In genomic region chr5:66568002-66568401, GRCm38 (mm10) we compare ENCODE assay signal across 17 mouse cellular contexts. TPM values are rescaled to one million over a fixed set of nuclear protein-coding genes. Genes with fewer than 3 reads are reported as not detected.
DNase-seq lines count a peak whose midpoint lies in the region; ATAC-seq lines count a peak whose summit lies in the region.
"Had no signal": no experiment of that assay in that cellular context is flagged by ENCODE, and none has a peak within 500 bp of the region (broad histone marks: within the 10 kb centered on the region; RNA-seq: fewer than 3 reads in every experiment).

No protein-coding gene starts in this region.

- H3K36me3 ChIP-seq in heart, embryonic 13.5 days, result no peaks in the 10 kb centered on the region
- H3K36me3 ChIP-seq in neural tube, embryonic 13.5 days, result no peaks in the 10 kb centered on the region
- H3K36me3 ChIP-seq in heart, embryonic 14.5 days (ENCODE audit: control insufficient read depth, insufficient read depth, low read length), result no peaks in the 10 kb centered on the region
- H3K36me3 ChIP-seq in neural tube, embryonic 15.5 days, result no peaks in the 10 kb centered on the region
- H3K36me3 ChIP-seq: hindbrain, embryonic 13.5 days; liver, embryonic 15.5 days; midbrain, embryonic 12.5 days had no signal

- 39% methylated on average over 5 of the region's 5 CpGs for WGBS in heart, embryonic 13.5 days
- WGBS in neural tube, embryonic 13.5 days, result 79% methylated on average over 5 of the region's 5 CpGs
- WGBS in heart, embryonic 14.5 days, result 38% methylated on average over 5 of the region's 5 CpGs
- WGBS in neural tube, embryonic 15.5 days, result 79% methylated on average over 5 of the region's 5 CpGs

- DNase-seq in heart, adult 8-10 months (ENCODE audit: low spot score), result no peak
- no peak for DNase-seq in neural tube, embryonic 10.5 days (ENCODE audit: extremely low spot score, low spot score)
- DNase-seq in MN1 (ENCODE audit: low spot score), result no peak
- DNase-seq: cerebellum, adult 11-12 months; gastrocnemius, postnatal 10 days; kidney, adult 11 months; layer of hippocampus, postnatal 36 days; right cerebral cortex, postnatal 4 days had no signal

- H3K9me3 ChIP-seq in heart, embryonic 13.5 days, result no peaks in the 10 kb centered on the region
- H3K9me3 ChIP-seq in neural tube, embryonic 13.5 days, result no peaks in the 10 kb centered on the region
- H3K9me3 ChIP-seq in heart, embryonic 14.5 days (ENCODE audit: control insufficient read depth, low read length), result no peaks in the 10 kb centered on the region
- H3K9me3 ChIP-seq in neural tube, embryonic 15.5 days (replicated peaks), result no peaks in the 10 kb centered on the region
- H3K9me3 ChIP-seq: hindbrain, embryonic 13.5 days; liver, embryonic 15.5 days; midbrain, embryonic 12.5 days had no signal

- no peaks in the 10 kb centered on the region for H3K27me3 ChIP-seq in heart, embryonic 13.5 days (replicated peaks)
- H3K27me3 ChIP-seq in neural tube, embryonic 13.5 days, result no peaks in the 10 kb centered on the region
- no peaks in the 10 kb centered on the region for H3K27me3 ChIP-seq in heart, embryonic 14.5 days (ENCODE audit: control insufficient read depth, insufficient read depth, low read length)
- no peaks in the 10 kb centered on the region for H3K27me3 ChIP-seq in neural tube, embryonic 15.5 days (replicated peaks)
- H3K27me3 ChIP-seq: CH12.LX; hindbrain, embryonic 13.5 days; liver, embryonic 15.5 days; midbrain, embryonic 12.5 days had no signal

- no peak overlapping the region for H3K4me2 ChIP-seq in heart, embryonic 13.5 days
- no peak overlapping the region for H3K4me2 ChIP-seq in neural tube, embryonic 13.5 days
- no peak overlapping the region for H3K4me2 ChIP-seq in heart, embryonic 14.5 days (ENCODE audit: low read length)
- no peak overlapping the region for H3K4me2 ChIP-seq in neural tube, embryonic 15.5 days
- H3K4me2 ChIP-seq: hindbrain, embryonic 13.5 days; liver, embryonic 15.5 days; midbrain, embryonic 12.5 days had no signal

- no peak for ATAC-seq in heart, embryonic 13.5 days (ENCODE audit: extremely low read depth, insufficient number of reproducible peaks, low FRiP score, low TSS enrichment)
- no peak for ATAC-seq in neural tube, embryonic 13.5 days (ENCODE audit: low read depth)
- no peak for ATAC-seq in heart, embryonic 14.5 days (ENCODE audit: insufficient number of reproducible peaks, insufficient read depth, low FRiP score, low read depth)
- ATAC-seq in neural tube, embryonic 15.5 days (ENCODE audit: low FRiP score), result no peak
- ATAC-seq: forebrain, embryonic 16.5 days had no signal

- peak overlapping the region; percentile 62 for H3K27ac ChIP-seq in heart, embryonic 13.5 days (replicated peaks)
- 0 out of 2 replicates have a peak overlapping the region, but pooled peaks have one; percentile 9 for H3K27ac ChIP-seq in neural tube, embryonic 13.5 days (replicated peaks)
- H3K27ac ChIP-seq in heart, embryonic 14.5 days (replicated peaks in 1 of 2; ENCODE audit: control insufficient read depth in 1 of 2, insufficient read depth in 1 of 2, low read depth in 2 of 2, low read length in 2 of 2), result peak overlapping the region; percentile 9 to 21; a peak in 3 of 4 replicates
- 0 out of 2 replicates have a peak overlapping the region, but pooled peaks have one; percentile 8 for H3K27ac ChIP-seq in neural tube, embryonic 15.5 days (replicated peaks)
- H3K27ac ChIP-seq: hindbrain, embryonic 13.5 days; liver, embryonic 15.5 days; midbrain, embryonic 12.5 days had no signal

- no peak overlapping the region for H3K4me3 ChIP-seq in heart, embryonic 13.5 days
- no peak overlapping the region for H3K4me3 ChIP-seq in neural tube, embryonic 13.5 days
- H3K4me3 ChIP-seq in heart, embryonic 14.5 days (ENCODE audit: control insufficient read depth in 1 of 2, insufficient read depth in 1 of 2, low read depth in 1 of 2, low read length in 2 of 2), result no peak overlapping the region
- H3K4me3 ChIP-seq in neural tube, embryonic 15.5 days (replicated peaks), result no peak overlapping the region
- H3K4me3 ChIP-seq: hindbrain, embryonic 13.5 days; liver, embryonic 15.5 days; midbrain, embryonic 12.5 days had no signal

- no peak overlapping the region for H3K9ac ChIP-seq in heart, embryonic 13.5 days
- no peak overlapping the region for H3K9ac ChIP-seq in neural tube, embryonic 13.5 days
- no peak overlapping the region for H3K9ac ChIP-seq in heart, embryonic 14.5 days (ENCODE audit: low read length)
- H3K9ac ChIP-seq in neural tube, embryonic 15.5 days (replicated peaks), result no peak overlapping the region
- H3K9ac ChIP-seq: hindbrain, embryonic 13.5 days; liver, embryonic 15.5 days; midbrain, embryonic 12.5 days had no signal

- peaks cover 36% of the 10 kb centered on the region for H3K4me1 ChIP-seq in heart, embryonic 13.5 days
- peaks cover 25% of the 10 kb centered on the region for H3K4me1 ChIP-seq in neural tube, embryonic 13.5 days (replicated peaks)
- peaks cover 12 to 28% of the 10 kb centered on the region in 2 experiments for H3K4me1 ChIP-seq in heart, embryonic 14.5 days (ENCODE audit: control insufficient read depth in 2 of 2, insufficient read depth in 2 of 2, low read length in 2 of 2)
- H3K4me1 ChIP-seq in neural tube, embryonic 15.5 days, result peaks cover 24% of the 10 kb centered on the region
- H3K4me1 ChIP-seq: liver, embryonic 15.5 days had no signal

RNA-seq across cellular contexts. Expression of gene Apbb2, which starts 50.6 kb away (rescaled TPM):
- polyA plus RNA-seq in heart, embryonic 13.5 days (2015; fragmentation: Nextera tagmentation; extraction: Ambion mirVana), result 26.1 and 29.3 TPM in 2 replicates
- 10 to 100 TPM; 36.6 to 56.3 (median 46.4) TPM for total RNA-seq in heart, adult 8-10 months (2022)
- 108 and 123 TPM in 2 replicates for polyA plus RNA-seq in neural tube, embryonic 13.5 days (2015; fragmentation: Nextera tagmentation; extraction: Ambion mirVana)
- polyA plus RNA-seq in heart, embryonic 14.5 days (2014; fragmentation: Nextera tagmentation; extraction: Ambion mirVana), result 30.9 and 32.9 TPM in 2 replicates
- polyA plus RNA-seq in neural tube, embryonic 15.5 days (2015; fragmentation: Nextera tagmentation; extraction: Ambion mirVana), result 98.8 and 118 TPM in 2 replicates

Comparison
In these comparisons a context has a peak if more than half of its experiments do, and no peak if none do; other contexts are left out.
1. H3K27ac ChIP-seq: peak in every context shown above with its lines; median percentile 62 in heart, embryonic 13.5 days; 15 in heart, embryonic 14.5 days; 9 in neural tube, embryonic 13.5 days; 8 in neural tube, embryonic 15.5 days.